Mouse (Mus musculus): ENCODE results near the gene Capg. TPM values are rescaled to one million over a fixed set of nuclear protein-coding genes. Genes with fewer than 3 reads are reported as not detected.

The Capg gene
- polyA plus RNA-seq, 1 experiment = 50.6 TPM

DNA sequence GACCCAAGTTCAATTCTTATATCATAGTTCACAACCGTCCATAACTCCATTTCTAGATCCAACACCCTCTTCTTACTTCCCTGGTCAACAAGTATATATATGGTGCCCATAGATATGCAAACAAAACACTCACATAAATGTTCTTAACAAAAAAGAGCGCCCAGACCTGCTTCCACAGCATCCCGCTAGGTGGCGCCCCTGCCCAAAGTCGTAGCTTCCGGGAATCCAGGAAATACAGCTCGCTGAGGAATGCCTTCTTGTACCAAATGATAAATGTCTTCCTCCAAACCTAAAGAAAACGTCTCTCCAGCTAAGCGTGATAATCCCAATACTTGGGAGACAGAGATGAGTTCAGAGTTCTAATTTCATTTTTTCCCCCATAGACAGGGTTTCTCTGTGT, 9.0 kb upstream of the Capg start:
- TF ChIP-seq CTCF (IDR thresholded peaks at IDR 0.05; ENCODE audit: borderline replicate concordance, control insufficient read depth, extremely low read depth, insufficient read depth, low read length, poor library complexity) = peak; percentile 90; the same call in 1 of the 2 replicates
- TF ChIP-seq POLR2A (IDR thresholded peaks at IDR 0.05; ENCODE audit: control insufficient read depth, extremely low read depth, insufficient read depth, low read length, poor library complexity) = no peak
- no peak overlapping the region for H3K27ac ChIP-seq (ENCODE audit: control insufficient read depth, insufficient read depth, low read length)
- WGBS = 2% methylated on average over 9 of the region's 9 CpGs

DNA sequence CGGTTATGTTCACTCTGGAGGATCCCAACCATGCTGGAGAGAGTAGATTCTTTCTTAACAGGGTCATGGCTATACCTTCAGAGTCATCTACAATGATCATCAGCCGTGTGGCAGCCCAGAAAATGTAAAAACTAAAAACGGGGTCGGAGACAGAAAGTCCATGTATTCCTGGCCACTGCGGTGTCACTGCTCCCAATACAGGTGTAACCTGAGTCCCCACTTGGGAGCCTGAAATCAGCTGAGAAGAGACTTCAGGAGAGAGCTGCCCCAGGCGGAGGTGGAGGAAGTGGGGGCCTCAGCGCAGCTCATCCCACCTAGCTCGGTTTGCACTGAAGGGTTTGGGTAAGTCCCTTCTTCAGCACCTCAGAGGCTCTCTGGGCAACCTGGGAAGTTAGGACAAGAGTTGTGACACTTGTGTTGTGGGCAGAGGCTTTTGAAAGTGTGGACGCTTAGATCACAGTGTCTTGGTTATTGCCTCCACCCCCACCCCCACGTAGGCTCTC, 6.1 kb upstream of the Capg start:
- Histone ChIP-seq H3K27me3 (ENCODE audit: control insufficient read depth, insufficient read depth, low read length) (no peaks in the 10 kb centered on the region), H3K4me3 (ENCODE audit: control insufficient read depth, insufficient read depth, low read length) (peak overlapping the region; percentile 39), H3K36me3 (ENCODE audit: control insufficient read depth, insufficient read depth, low read length) (no peaks in the 10 kb centered on the region), H3K27ac (ENCODE audit: control insufficient read depth, insufficient read depth, low read length) (peak overlapping the region; percentile 33), H3K4me1 (replicated peaks; ENCODE audit: control insufficient read depth, insufficient read depth, low read length) (peaks cover 13% of the 10 kb centered on the region)
- WGBS = 65% methylated on average over 10 of the region's 10 CpGs
- no peak for TF ChIP-seq POLR2A (IDR thresholded peaks at IDR 0.05; ENCODE audit: control insufficient read depth, extremely low read depth, insufficient read depth, low read length, poor library complexity)
- no peak for TF ChIP-seq CTCF (IDR thresholded peaks at IDR 0.05; ENCODE audit: borderline replicate concordance, control insufficient read depth, extremely low read depth, insufficient read depth, low read length, poor library complexity)
- DNase-seq = no peak

More for the DNA sequence above, 9.0 kb upstream of the Capg start:
- peaks cover 13% of the 10 kb centered on the region for H3K4me1 ChIP-seq (replicated peaks; ENCODE audit: control insufficient read depth, insufficient read depth, low read length)
- no peak overlapping the region for H3K4me3 ChIP-seq (ENCODE audit: control insufficient read depth, insufficient read depth, low read length)
- H3K36me3 ChIP-seq (ENCODE audit: control insufficient read depth, insufficient read depth, low read length) = no peaks in the 10 kb centered on the region
- H3K27me3 ChIP-seq (ENCODE audit: control insufficient read depth, insufficient read depth, low read length) = no peaks in the 10 kb centered on the region
- peak; percentile 87 for DNase-seq

DNA sequence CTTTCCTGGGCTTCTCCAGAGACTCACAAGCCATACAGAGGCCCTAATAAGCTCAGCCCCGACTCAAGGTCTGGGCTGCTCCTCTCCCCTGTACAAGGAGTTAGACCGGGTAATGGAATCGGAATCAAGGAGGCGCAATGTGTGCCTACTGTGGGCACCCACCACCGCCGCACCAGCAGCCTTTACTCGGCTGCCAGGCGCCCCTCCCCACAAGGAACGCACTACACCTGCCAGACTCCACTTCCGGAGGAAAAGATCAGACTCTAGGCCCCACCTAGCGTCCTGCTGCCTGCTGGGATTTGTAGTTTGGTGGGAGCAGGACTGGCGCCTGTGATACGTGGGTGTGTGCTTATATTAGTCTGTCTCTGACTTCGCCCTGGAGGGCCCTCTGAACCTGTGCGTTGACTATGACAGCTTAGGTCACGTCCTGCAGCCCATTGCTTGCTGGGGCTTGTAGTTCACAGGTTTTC, 5.6 kb upstream of the Capg start:
- WGBS = 2% methylated on average over 16 of the region's 16 CpGs
- peak; percentile 88 for DNase-seq
- Histone ChIP-seq H3K27me3 (ENCODE audit: control insufficient read depth, insufficient read depth, low read length) (no peaks in the 10 kb centered on the region), H3K27ac (ENCODE audit: control insufficient read depth, insufficient read depth, low read length) (peak overlapping the region; percentile 33), H3K4me1 (replicated peaks; ENCODE audit: control insufficient read depth, insufficient read depth, low read length) (peaks cover 15% of the 10 kb centered on the region), H3K4me3 (ENCODE audit: control insufficient read depth, insufficient read depth, low read length) (peak overlapping the region; percentile 39), H3K36me3 (ENCODE audit: control insufficient read depth, insufficient read depth, low read length) (no peaks in the 10 kb centered on the region)
- no peak for TF ChIP-seq CTCF (IDR thresholded peaks at IDR 0.05; ENCODE audit: borderline replicate concordance, control insufficient read depth, extremely low read depth, insufficient read depth, low read length, poor library complexity)
- TF ChIP-seq POLR2A (IDR thresholded peaks at IDR 0.05; ENCODE audit: control insufficient read depth, extremely low read depth, insufficient read depth, low read length, poor library complexity) = peak; percentile 82; the same call in 1 of the 2 replicates

DNA sequence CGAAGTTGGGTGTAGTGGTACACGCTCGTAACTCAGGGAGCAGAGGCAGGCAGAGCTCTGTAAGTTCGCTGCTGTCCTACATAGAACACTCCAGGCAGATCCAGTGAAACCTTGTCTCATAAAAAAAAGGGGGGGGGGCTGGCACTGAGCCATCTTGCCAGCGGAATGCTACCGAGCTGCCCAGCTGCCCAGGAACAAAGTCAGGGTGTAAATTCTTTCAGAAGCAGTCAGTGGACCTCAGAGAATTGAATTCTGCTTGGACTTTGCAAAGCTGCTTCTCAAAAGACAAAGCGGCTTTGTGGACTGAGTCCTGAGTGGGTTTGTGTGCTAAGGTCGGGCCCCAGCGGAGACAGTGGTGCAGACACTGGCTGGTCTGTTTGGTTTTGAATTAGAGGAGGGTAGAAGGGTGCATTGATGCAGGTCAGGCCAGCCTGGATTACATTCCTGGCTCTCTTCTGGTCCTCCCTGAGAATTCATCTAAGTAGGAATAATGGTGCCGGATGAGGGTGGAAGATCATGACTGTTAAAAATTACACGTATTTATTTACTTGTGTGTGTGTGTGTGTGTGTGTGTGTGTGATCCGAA, 833 bp upstream of the Capg start:
- Histone ChIP-seq H3K27ac (ENCODE audit: control insufficient read depth, insufficient read depth, low read length) (no peak overlapping the region), H3K27me3 (ENCODE audit: control insufficient read depth, insufficient read depth, low read length) (no peaks in the 10 kb centered on the region), H3K4me1 (replicated peaks; ENCODE audit: control insufficient read depth, insufficient read depth, low read length) (peaks cover 22% of the 10 kb centered on the region), H3K4me3 (ENCODE audit: control insufficient read depth, insufficient read depth, low read length) (no peak overlapping the region), H3K36me3 (ENCODE audit: control insufficient read depth, insufficient read depth, low read length) (no peaks in the 10 kb centered on the region)
- no peak for DNase-seq
- WGBS = 89% methylated on average over 12 of the region's 12 CpGs
- TF ChIP-seq POLR2A (IDR thresholded peaks at IDR 0.05; ENCODE audit: control insufficient read depth, extremely low read depth, insufficient read depth, low read length, poor library complexity) = no peak
- TF ChIP-seq CTCF (IDR thresholded peaks at IDR 0.05; ENCODE audit: borderline replicate concordance, control insufficient read depth, extremely low read depth, insufficient read depth, low read length, poor library complexity) = no peak

DNA sequence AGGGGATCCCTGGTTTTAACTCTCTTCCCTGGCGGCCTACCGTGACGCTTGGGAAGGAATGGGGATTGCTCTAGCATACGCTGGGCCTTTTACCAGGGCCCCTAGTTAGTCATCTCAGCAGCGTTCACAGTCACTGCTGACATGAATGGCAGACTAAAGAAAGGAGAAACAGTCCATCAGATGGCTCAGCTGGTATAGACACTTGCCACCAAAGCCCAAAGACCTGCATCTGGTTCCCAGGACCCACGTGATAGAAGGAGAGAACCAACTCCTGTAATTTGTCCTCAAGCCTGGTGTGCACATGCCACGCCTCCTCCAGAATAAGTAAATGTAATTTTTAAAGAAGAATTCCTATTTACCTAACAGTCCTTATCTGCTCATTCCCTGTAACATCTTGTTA, 1.2 kb downstream of the Capg start:
- 64% methylated on average over 7 of the region's 7 CpGs for WGBS
- TF ChIP-seq CTCF (IDR thresholded peaks at IDR 0.05; ENCODE audit: borderline replicate concordance, control insufficient read depth, extremely low read depth, insufficient read depth, low read length, poor library complexity) = no peak
- TF ChIP-seq POLR2A (IDR thresholded peaks at IDR 0.05; ENCODE audit: control insufficient read depth, extremely low read depth, insufficient read depth, low read length, poor library complexity) = no peak
- peaks cover 30% of the 10 kb centered on the region for H3K4me1 ChIP-seq (replicated peaks; ENCODE audit: control insufficient read depth, insufficient read depth, low read length)
- H3K27ac ChIP-seq (ENCODE audit: control insufficient read depth, insufficient read depth, low read length) = no peak overlapping the region
- no peaks in the 10 kb centered on the region for H3K27me3 ChIP-seq (ENCODE audit: control insufficient read depth, insufficient read depth, low read length)
- H3K4me3 ChIP-seq (ENCODE audit: control insufficient read depth, insufficient read depth, low read length) = no peak overlapping the region
- no peak for DNase-seq
- no peaks in the 10 kb centered on the region for H3K36me3 ChIP-seq (ENCODE audit: control insufficient read depth, insufficient read depth, low read length)

DNA sequence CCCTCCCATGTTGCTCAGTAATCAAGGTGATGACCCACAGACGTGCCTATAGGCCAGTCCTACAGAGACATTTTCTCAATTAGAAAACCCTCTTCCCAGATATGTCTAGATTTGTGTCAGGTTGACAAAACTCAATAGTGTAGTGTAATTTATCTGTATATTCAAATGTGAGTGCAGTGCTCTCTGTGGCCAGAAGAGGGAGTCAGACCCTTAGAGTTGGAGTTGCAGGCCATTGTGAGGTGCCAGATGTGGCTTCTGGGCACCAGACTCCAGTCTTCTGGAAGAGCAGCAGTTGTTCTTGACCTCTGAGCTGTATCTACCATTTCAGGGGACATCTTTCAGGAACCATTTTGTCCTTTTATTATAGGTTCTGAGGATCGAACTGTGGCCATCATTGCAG, 2.9 kb downstream of the Capg start:
- TF ChIP-seq POLR2A (IDR thresholded peaks at IDR 0.05; ENCODE audit: control insufficient read depth, extremely low read depth, insufficient read depth, low read length, poor library complexity) (no peak), CTCF (IDR thresholded peaks at IDR 0.05; ENCODE audit: borderline replicate concordance, control insufficient read depth, extremely low read depth, insufficient read depth, low read length, poor library complexity) (no peak)
- peaks cover 43% of the 10 kb centered on the region for H3K4me1 ChIP-seq (replicated peaks; ENCODE audit: control insufficient read depth, insufficient read depth, low read length)
- WGBS = 100% methylated on average over 2 of the region's 2 CpGs
- no peak overlapping the region for H3K27ac ChIP-seq (ENCODE audit: control insufficient read depth, insufficient read depth, low read length)
- no peaks in the 10 kb centered on the region for H3K36me3 ChIP-seq (ENCODE audit: control insufficient read depth, insufficient read depth, low read length)
- H3K27me3 ChIP-seq (ENCODE audit: control insufficient read depth, insufficient read depth, low read length) = no peaks in the 10 kb centered on the region
- DNase-seq = no peak
- no peak overlapping the region for H3K4me3 ChIP-seq (ENCODE audit: control insufficient read depth, insufficient read depth, low read length)
